Mouse (Mus musculus) midbrain, embryonic 10.5 days (tissue): Measurements from ENCODE around the gene Armh1. TPM values are rescaled to one million over a fixed set of nuclear protein-coding genes. Genes with fewer than 3 reads are reported as not detected.

ENCODE experiments used
- DNase-seq: peaks from one replicate; pipeline ENCODE4 v3.0.0-alpha.2; 2017; ENCODE audit warnings: low spot score
- H3K27ac ChIP-seq: fragments of 300-500 bp; sonication (generic); replicated peaks from 2 replicates; pipeline ENCODE4 v1.5.1; 2016; ENCODE audit warnings: mild to moderate bottlenecking
- H3K27me3 ChIP-seq: fragments of 300-500 bp; sonication (generic); 2 replicates; pipeline ENCODE4 v1.6.1; 2016; ENCODE audit warnings: low read depth, mild to moderate bottlenecking; ENCODE audit not compliant: poor library complexity, severe bottlenecking
- H3K36me3 ChIP-seq: fragments of 300-500 bp; sonication (generic); 2 replicates; pipeline ENCODE4 v1.6.1; 2016; ENCODE audit warnings: mild to moderate bottlenecking, moderate library complexity
- H3K4me1 ChIP-seq: fragments of 300-500 bp; sonication (generic); 2 replicates; pipeline ENCODE4 v1.6.1; 2016
- H3K4me3 ChIP-seq: fragments of 300-500 bp; sonication (generic); 2 replicates; pipeline ENCODE4 v1.5.1; 2016; ENCODE audit warnings: mild to moderate bottlenecking, moderate library complexity
- H3K9me3 ChIP-seq: fragments of 300-500 bp; sonication (generic); replicated peaks from 2 replicates; pipeline ENCODE4 v1.6.1; 2016; ENCODE audit warnings: mild to moderate bottlenecking
- WGBS: fragments of 180-500 bp; shearing (Covaris S2); methylation state at CpG from one replicate; pipeline ENCODE4 v1.1.7; 2016; 5-methylcytosine and 5-hydroxymethylcytosine counted together
- polyA plus RNA-seq: library from polyadenylated mRNA; unstranded; fragments of >200 nt; fragmentation: Nextera tagmentation; extraction: Ambion mirVana; gene quantifications from 2 replicates; pipeline ENCODE4 v1.2.1, GENCODE M21; 2016

The Armh1 gene
- polyA plus RNA-seq: 0.22 and 0.36 TPM in 2 replicates

- Histone ChIP-seq H3K9me3 (no peaks in the 10 kb centered on the region), H3K4me1 (peaks cover 44% of the 10 kb centered on the region), H3K4me3 (peak within 1 kb of the TSS; percentile 70), H3K27ac (peak within 1 kb of the TSS; percentile 91), H3K36me3 (no peaks in the 10 kb centered on the region), H3K27me3 (peaks cover 30% of the 10 kb centered on the region)
- DNase-seq: peak; percentile 97
- 0% methylated on average over 40 of the region's 43 CpGs for WGBS
Observed at GRCm38 (mm10) chr4:117251801-117252316, at the start of gene Armh1, which contains the start of gene Tmem53. Gene Armh1, minus strand, starts transcription at chr4:117252125. Gene Tmem53, plus strand, starts transcription at chr4:117251951.

- Histone ChIP-seq H3K4me3 (no peak overlapping the region), H3K4me1 (peaks cover 80% of the 10 kb centered on the region), H3K27ac (no peak overlapping the region; the same call in 1 of the 2 replicates), H3K27me3 (peaks cover 94% of the 10 kb centered on the region), H3K9me3 (no peaks in the 10 kb centered on the region), H3K36me3 (peaks cover 14% of the 10 kb centered on the region; the same call in 1 of the 2 replicates)
- 83% methylated on average over 10 of the region's 10 CpGs for WGBS
- no peak for DNase-seq
Observed at GRCm38 (mm10) chr4:117299921-117300320, 48.0 kb upstream of the Armh1 start.

- H3K27me3 ChIP-seq: peaks cover 73% of the 10 kb centered on the region
- WGBS: 85% methylated on average over 9 of the region's 9 CpGs
Observed at GRCm38 (mm10) chr4:117297819-117298218, 45.9 kb upstream of the Armh1 start.

GRCm38 (mm10) chr4:117296849-117297593 is 45.1 kb upstream of the Armh1 start:
- Histone ChIP-seq H3K36me3 (peaks cover 22% of the 10 kb centered on the region; the same call in 1 of the 2 replicates), H3K4me1 (peaks cover 55% of the 10 kb centered on the region), H3K27ac (no peak overlapping the region; the same call in 1 of the 2 replicates), H3K9me3 (no peaks in the 10 kb centered on the region), H3K4me3 (no peak overlapping the region; the same call in 1 of the 2 replicates), H3K27me3 (peaks cover 65% of the 10 kb centered on the region)
- DNase-seq: no peak
- 80% methylated on average over 19 of the region's 19 CpGs for WGBS

More at GRCm38 (mm10) chr4:117297819-117298218, 45.9 kb upstream of the Armh1 start:
- H3K4me1 ChIP-seq: peaks cover 59% of the 10 kb centered on the region
- H3K27ac ChIP-seq: no peak overlapping the region
- H3K4me3 ChIP-seq: no peak overlapping the region
- DNase-seq: no peak
- H3K36me3 ChIP-seq: peaks cover 22% of the 10 kb centered on the region; the same call in 1 of the 2 replicates
- H3K9me3 ChIP-seq: no peaks in the 10 kb centered on the region

GRCm38 (mm10) chr4:117291696-117292095 is 39.8 kb upstream of the Armh1 start:
- H3K36me3 ChIP-seq: peaks cover 35% of the 10 kb centered on the region
- DNase-seq: no peak
- no peak overlapping the region for H3K27ac ChIP-seq
- WGBS: 85% methylated on average over 2 of the region's 2 CpGs
- no peak overlapping the region for H3K4me3 ChIP-seq
- H3K4me1 ChIP-seq: peaks cover 45% of the 10 kb centered on the region
- H3K9me3 ChIP-seq: no peaks in the 10 kb centered on the region
- H3K27me3 ChIP-seq: peaks cover 31% of the 10 kb centered on the region

GRCm38 (mm10) chr4:117288927-117289801 is 37.2 kb upstream of the Armh1 start:
- Histone ChIP-seq H3K9me3 (no peaks in the 10 kb centered on the region), H3K36me3 (peaks cover 39% of the 10 kb centered on the region), H3K27me3 (peaks cover 39% of the 10 kb centered on the region), H3K4me1 (peaks cover 62% of the 10 kb centered on the region), H3K4me3 (peak overlapping the region; percentile 85), H3K27ac (peak overlapping the region; percentile 98)
- WGBS: under 1% methylated on average over 78 of the region's 80 CpGs
- DNase-seq: peak; percentile 87

GRCm38 (mm10) chr4:117288277-117288926 is 36.5 kb upstream of the Armh1 start:
- H3K36me3 ChIP-seq: peaks cover 41% of the 10 kb centered on the region
- 30% methylated on average over 25 of the region's 25 CpGs for WGBS
- H3K4me1 ChIP-seq: peaks cover 70% of the 10 kb centered on the region
- peak overlapping the region; percentile 98 for H3K27ac ChIP-seq
- peak; percentile 52 for DNase-seq
- H3K9me3 ChIP-seq: no peaks in the 10 kb centered on the region
- H3K4me3 ChIP-seq: peak overlapping the region; percentile 85
- peaks cover 40% of the 10 kb centered on the region for H3K27me3 ChIP-seq

- no peak for DNase-seq
- Histone ChIP-seq H3K36me3 (peaks cover 81% of the 10 kb centered on the region), H3K4me1 (peaks cover 96% of the 10 kb centered on the region), H3K27me3 (peaks cover 77% of the 10 kb centered on the region), H3K9me3 (no peaks in the 10 kb centered on the region), H3K27ac (peak overlapping the region; percentile 79), H3K4me3 (peak overlapping the region; percentile 33)
- WGBS: 44% methylated on average over 4 of the region's 4 CpGs
Observed at GRCm38 (mm10) chr4:117284363-117284762, 32.4 kb upstream of the Armh1 start.

- peaks cover 90% of the 10 kb centered on the region for H3K36me3 ChIP-seq
- WGBS: 11% methylated on average over 22 of the region's 22 CpGs
- peaks cover 100% of the 10 kb centered on the region for H3K4me1 ChIP-seq
- DNase-seq: peak; percentile 88
- H3K27me3 ChIP-seq: peaks cover 86% of the 10 kb centered on the region
- peak overlapping the region; percentile 79 for H3K27ac ChIP-seq
- H3K4me3 ChIP-seq: peak overlapping the region; percentile 33
- no peaks in the 10 kb centered on the region for H3K9me3 ChIP-seq
Observed at GRCm38 (mm10) chr4:117283271-117284191, 31.6 kb upstream of the Armh1 start.

- WGBS: 78% methylated on average over 19 of the region's 19 CpGs
- DNase-seq: no peak
- Histone ChIP-seq H3K36me3 (peaks cover 95% of the 10 kb centered on the region), H3K27me3 (peaks cover 90% of the 10 kb centered on the region), H3K27ac (no peak overlapping the region), H3K4me1 (peaks cover 96% of the 10 kb centered on the region), H3K4me3 (no peak overlapping the region), H3K9me3 (no peaks in the 10 kb centered on the region)
Observed at GRCm38 (mm10) chr4:117281090-117281845, 29.3 kb upstream of the Armh1 start.
